12 mouse cellular contexts compared by ENCODE assay signal in genomic region chr7:101293611-101294010, GRCm38 (mm10).
"Had no signal": no experiment of that assay in that cellular context is flagged by ENCODE, and none has a peak within 500 bp of the region (broad histone marks: within the 10 kb centered on the region; RNA-seq: fewer than 3 reads in every experiment).

No protein-coding gene starts in this region.

- H3K9ac ChIP-seq: intestine, embryonic 15.5 days; kidney, embryonic 15.5 days; limb, embryonic 13.5 days; liver, embryonic 14.5 days; midbrain, embryonic 13.5 days; stomach, embryonic 15.5 days had no signal

- H3K4me3 ChIP-seq: intestine, embryonic 15.5 days; kidney, embryonic 15.5 days; limb, embryonic 13.5 days; midbrain, embryonic 13.5 days; stomach, embryonic 15.5 days had no signal

- H3K36me3 ChIP-seq: stomach, embryonic 15.5 days had no signal

- H3K9me3 ChIP-seq: intestine, embryonic 15.5 days; kidney, embryonic 15.5 days; limb, embryonic 13.5 days; midbrain, embryonic 13.5 days; stomach, embryonic 15.5 days had no signal

- H3K4me2 ChIP-seq: intestine, embryonic 15.5 days; kidney, embryonic 15.5 days; limb, embryonic 13.5 days; midbrain, embryonic 13.5 days; stomach, embryonic 15.5 days had no signal

- DNase-seq: kidney, adult 2 months; layer of hippocampus, adult 9-11 months; layer of hippocampus, postnatal 36 days; right cerebral cortex, postnatal 14 days; thymus, adult 2 months; thymus, postnatal 25 days had no signal

- H3K27me3 ChIP-seq: intestine, embryonic 15.5 days; stomach, embryonic 15.5 days had no signal

- ATAC-seq: intestine, embryonic 15.5 days; midbrain, embryonic 13.5 days had no signal

- H3K27ac ChIP-seq: intestine, embryonic 15.5 days; kidney, embryonic 15.5 days; limb, embryonic 13.5 days; liver, embryonic 14.5 days; midbrain, embryonic 13.5 days; stomach, embryonic 15.5 days had no signal
